Mouse (Mus musculus) urinary bladder, postnatal 36 days (tissue): ENCODE measurements around the gene Ext2.

Source experiments
- DNase-seq, 2 experiments: peaks; one replicate each; pipeline ENCODE4 v3.0.0; 2022; ENCODE audit warnings: low spot score in 2 of 2, mixed read lengths in 1 of 2

Gene Ext2

GRCm38 (mm10) chr2:93682601-93683202 lies 139.7 kb downstream of the Ext2 start:
- DNase-seq: no peak

- no peak for DNase-seq
These were observed 141.0 kb downstream of the Ext2 start for GRCm38 (mm10) chr2:93681321-93681720.

DNA sequence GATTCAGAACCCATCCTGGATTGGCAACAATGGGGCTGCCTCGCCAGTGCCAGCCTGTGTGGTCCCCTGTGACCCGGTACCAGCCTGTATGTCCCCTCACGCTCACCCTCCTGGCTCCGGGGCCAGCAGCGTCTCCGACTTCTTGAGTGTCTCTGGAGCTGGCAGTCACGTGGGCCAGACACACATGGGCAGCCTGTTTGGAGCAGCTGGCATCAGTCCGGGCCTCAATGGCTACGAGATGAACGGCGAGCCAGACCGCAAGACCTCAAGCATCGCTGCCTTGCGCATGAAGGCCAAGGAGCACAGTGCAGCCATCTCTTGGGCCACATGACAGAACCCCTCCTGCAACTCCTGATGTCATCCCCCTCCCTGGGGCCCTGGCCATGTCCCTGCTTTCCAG lies 145.1 kb downstream of the Ext2 start:
- no peak for DNase-seq

DNA sequence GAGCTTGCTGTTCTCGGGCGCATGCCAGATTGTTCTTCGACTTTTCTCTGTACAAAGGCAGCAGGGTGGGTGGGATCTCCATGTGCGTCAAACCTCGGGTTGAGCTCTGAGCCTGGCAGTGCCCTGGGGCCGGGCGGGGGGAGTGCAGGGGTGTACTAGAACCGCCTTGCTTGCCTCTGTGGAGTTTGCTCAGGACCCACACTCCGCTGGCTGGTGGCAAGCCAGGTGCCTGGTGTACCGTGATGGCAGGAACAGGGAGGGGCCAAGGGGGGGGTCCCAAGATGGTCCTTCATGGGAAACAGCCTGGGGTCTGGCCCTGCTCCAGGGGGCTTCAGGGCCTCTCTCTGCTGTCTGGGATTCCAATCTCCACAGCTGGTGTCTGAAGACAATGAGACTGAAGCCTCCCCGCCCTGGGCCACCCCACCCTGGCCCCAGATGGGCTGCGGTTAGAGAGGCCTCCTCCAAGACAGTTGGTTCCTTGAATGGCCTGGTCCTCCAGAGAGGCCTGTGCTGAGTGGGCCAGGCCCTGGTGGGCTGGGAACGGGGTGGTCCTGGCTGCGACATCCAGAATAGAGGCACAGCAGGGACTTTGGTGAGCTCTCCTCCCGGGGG lies 150.7 kb downstream of the Ext2 start:
- no peak for DNase-seq

GRCm38 (mm10) chr2:93666146-93666858 lies 156.1 kb downstream of the Ext2 start:
- DNase-seq: peak in 1 of 2 experiments; percentile 66

DNA sequence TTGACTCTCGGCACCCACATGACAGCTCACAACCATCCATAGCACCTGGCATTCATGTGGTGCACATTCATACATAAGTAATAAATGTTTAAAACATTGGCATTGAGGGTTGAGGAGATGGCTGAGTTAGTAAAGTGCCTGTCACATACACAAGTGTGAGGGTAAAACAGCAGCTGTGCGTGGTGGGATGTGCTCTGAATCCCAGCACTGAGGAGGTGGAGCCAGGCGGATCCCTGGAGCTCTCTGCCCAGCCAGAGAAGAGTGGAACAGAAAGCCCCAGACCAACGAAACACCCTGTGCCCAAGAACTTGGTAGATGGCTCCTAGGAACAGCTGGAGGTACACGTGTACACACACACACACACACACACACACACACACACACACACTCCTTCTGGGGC lies 156.9 kb downstream of the Ext2 start:
- DNase-seq: no peak

GRCm38 (mm10) chr2:93662240-93662865 lies 160.0 kb downstream of the Ext2 start:
- no peak for DNase-seq

GRCm38 (mm10) chr2:93661096-93661495 lies 161.3 kb downstream of the Ext2 start:
- DNase-seq: no peak

- DNase-seq: no peak
These were observed 162.6 kb downstream of the Ext2 start for GRCm38 (mm10) chr2:93659705-93660308.

DNA sequence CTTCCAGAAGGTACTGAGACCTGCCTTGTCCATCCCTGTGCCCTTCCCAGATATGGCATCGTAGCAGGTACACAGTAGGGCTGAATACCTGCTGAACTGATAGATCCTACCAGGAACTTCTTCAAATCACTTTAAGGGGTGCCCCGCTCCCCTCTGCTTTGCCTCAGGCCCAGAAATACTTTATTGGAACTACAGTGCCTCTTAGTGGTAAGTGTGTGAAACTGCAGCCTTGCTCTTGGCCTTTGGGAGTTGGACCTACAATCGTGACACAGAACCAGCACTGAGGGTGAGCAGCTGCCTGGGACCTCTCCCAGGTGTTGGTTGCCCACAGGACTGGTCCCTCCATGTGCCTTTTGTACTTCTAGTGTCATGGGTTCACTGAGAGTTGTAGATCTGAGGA lies 163.4 kb downstream of the Ext2 start:
- no peak for DNase-seq

DNA sequence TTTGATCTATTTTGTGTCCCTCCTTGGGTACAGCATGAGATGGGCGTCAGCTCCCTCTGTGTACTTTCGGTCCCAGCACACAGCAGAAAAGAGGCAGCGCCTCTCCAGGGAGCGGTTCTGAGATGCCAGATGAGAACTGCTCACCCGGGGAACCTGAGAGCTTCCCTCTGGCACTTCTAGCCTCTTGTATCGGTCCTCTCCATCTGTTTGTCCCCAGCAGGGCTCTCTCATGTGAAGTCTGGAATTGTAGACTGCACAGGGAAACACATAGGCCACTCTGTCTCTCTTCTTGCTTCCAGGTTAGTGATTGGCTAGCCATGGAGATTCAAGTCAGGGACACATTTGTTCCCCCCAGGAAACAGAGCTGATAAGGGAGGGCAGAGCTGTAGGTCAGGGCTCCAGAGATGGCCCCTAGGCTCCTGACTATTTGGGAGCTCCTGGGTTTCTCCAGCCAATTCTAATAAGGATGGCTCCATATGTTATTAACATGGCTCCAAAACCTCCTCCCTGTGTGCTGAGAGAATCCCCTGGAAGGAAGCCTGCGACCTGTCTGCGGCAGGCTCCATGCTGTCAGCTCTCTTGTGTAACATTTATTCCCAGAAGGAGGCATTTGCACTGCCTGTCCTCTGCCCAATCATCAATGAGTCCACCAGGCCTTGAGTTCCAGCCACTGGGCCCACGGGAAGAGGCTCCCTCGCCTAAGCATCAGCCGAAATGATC lies 167.9 kb downstream of the Ext2 start:
- no peak for DNase-seq

- DNase-seq: no peak
These were observed 173.0 kb downstream of the Ext2 start for GRCm38 (mm10) chr2:93649243-93649870.

GRCm38 (mm10) chr2:93647924-93648575 lies 174.3 kb downstream of the Ext2 start:
- no peak for DNase-seq

- peak in 1 of 2 experiments; percentile 6 for DNase-seq
These were observed 175.1 kb downstream of the Ext2 start for GRCm38 (mm10) chr2:93647051-93647923.

GRCm38 (mm10) chr2:93645626-93646320 lies 176.6 kb downstream of the Ext2 start:
- no peak for DNase-seq

- DNase-seq: no peak
These were observed 177.2 kb downstream of the Ext2 start for GRCm38 (mm10) chr2:93645197-93645596.

DNA sequence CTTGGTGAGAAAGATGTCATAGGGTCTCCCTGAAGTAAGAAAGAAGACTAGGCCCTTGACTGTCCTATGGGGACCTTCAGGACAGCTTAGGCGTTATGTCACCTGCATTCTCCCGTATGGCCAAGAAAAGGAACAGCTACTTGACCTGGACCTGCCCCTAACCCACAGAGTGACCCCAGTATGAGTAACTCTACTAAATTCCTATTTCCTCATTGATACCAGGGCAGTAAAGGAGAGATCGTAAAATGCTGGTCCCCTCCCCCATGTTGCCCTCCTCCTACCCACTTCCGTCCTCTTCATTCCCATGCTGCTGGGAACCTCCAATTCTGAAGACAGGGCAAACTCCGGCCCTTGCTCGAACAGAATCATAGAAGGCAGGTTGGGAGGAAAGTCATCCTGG lies 177.6 kb downstream of the Ext2 start:
- no peak for DNase-seq

- no peak for DNase-seq
These were observed 178.1 kb downstream of the Ext2 start for GRCm38 (mm10) chr2:93644234-93644633.

- DNase-seq: no peak
These were observed 179.0 kb downstream of the Ext2 start for GRCm38 (mm10) chr2:93643403-93643780.
